Mouse (Mus musculus) liver, embryonic 14.5 days (tissue): ENCODE measurements around the gene Rimbp2.

Experiments used
- CTCF ChIP-seq: IDR thresholded peaks from 2 replicates; pipeline ENCODE4 v1.5.1; 2016; ENCODE audit warnings: antibody characterized with exemption, low read depth, control low read depth
- EP300 ChIP-seq: IDR thresholded peaks from 2 replicates; pipeline ENCODE4 v1.6.1; 2016; ENCODE audit warnings: antibody characterized with exemption, low read depth

- no peak for TF ChIP-seq CTCF
- no peak for TF ChIP-seq EP300
Observed at GRCm38 (mm10) chr5:128964353-128964752, 11.1 kb upstream of the Rimbp2 start.
